Mouse (Mus musculus) c-Kit-negative CD71-positive TER-119-positive erythroid progenitor cells, embryonic 14.5 days (primary cell): ENCODE results near the gene Map4k3.
"Not testable (repeated sequence)": the region's sequence is repeated elsewhere in the genome, so short reads cannot be mapped to it uniquely, and the experiment has no call there.

ENCODE experiments used
- DNase-seq: peaks from one replicate; pipeline ENCODE4 v3.0.0-alpha.2; 2013; ENCODE audit warnings: low read depth, low spot score

Gene Map4k3

DNA sequence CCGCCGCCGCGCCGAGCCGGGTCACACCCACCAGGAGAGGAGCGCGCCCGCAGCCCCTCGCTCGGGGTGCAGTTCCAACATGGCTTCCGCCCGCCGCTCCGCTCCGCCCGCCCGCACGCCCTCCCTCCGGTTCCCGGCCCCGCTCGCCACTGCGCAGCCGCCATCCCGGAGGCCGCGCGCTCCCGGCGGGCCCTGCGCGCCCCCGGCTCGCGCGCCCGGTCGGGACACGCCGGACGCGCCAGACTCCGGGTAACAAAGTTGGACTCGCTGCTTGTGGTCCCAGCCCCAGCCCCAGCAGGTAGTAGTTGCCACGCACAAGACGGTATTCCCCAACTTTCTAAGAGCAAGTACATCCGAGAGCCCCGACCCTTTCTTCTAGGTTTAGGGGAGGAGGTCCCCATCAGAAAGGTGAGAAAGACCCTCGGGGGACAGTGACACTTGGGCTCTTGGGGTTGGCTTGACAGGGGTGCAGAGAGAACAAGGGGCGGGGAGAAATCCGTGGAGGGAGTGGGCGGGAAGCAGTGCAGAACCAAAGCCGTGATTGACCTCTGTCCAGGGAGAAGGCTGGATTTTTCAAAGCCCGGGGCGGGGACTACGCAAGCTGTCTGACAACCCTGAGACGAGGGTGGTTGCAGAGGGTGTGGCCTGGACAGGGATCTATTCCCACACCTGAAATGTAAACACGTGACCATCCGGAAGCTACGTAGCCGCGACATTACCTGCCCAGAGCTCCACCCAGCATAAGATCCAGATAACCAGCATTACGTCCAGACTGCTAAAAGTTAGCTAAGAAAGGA lies at the start of gene Map4k3:
Gene Map4k3, minus strand, starts transcription at position 424 of the 797 bp plus-strand sequence.
- no peak for DNase-seq

DNA sequence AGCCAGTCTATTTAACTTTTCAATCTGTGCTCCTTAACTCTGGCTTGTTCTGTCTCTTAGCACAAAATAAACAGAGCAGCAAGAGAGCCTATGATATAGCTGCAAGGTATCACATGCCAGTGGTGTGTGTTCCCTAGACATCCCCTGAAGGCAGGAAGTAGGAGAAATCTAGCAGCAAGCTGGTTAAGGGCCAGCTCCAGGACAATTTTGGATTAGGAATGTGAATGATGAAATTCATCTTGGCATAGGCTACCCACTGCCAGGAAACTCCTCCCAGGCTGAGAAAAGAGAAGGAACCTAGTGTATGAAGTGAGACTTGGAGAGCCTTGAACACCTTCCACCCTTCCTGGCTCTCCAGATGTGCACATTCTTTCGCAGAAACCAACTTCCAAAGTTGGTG lies 49.3 kb upstream of the Map4k3 start:
- DNase-seq: no peak

DNA sequence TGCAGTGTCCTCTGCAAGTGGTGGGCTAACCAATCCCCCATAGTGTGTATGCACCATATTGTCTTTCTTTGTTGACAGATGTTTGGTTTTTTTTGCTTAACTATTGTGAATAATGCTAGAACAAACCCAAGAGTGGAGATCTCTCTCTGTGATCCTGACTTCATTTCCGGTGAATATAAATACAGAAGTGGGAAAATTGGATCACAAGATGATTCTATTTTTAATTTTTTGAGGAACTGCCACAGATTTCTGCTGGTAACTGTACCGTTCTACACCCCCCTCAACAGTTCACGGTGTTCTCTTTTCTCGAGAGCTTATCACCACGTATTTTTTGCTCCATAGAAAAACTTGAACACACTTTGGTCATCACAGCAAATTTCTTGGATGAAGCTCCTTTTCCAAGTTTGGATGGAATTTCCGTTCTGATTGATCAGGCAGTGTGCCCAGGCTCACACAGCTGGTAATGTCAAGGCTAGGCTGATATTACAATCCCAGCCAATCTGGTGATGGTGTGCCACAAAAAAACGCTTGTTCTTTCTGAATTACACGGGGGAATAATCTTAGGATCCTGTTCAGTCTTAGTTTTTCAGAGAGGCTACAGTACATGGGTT lies 47.0 kb upstream of the Map4k3 start:
- no peak for DNase-seq

DNA sequence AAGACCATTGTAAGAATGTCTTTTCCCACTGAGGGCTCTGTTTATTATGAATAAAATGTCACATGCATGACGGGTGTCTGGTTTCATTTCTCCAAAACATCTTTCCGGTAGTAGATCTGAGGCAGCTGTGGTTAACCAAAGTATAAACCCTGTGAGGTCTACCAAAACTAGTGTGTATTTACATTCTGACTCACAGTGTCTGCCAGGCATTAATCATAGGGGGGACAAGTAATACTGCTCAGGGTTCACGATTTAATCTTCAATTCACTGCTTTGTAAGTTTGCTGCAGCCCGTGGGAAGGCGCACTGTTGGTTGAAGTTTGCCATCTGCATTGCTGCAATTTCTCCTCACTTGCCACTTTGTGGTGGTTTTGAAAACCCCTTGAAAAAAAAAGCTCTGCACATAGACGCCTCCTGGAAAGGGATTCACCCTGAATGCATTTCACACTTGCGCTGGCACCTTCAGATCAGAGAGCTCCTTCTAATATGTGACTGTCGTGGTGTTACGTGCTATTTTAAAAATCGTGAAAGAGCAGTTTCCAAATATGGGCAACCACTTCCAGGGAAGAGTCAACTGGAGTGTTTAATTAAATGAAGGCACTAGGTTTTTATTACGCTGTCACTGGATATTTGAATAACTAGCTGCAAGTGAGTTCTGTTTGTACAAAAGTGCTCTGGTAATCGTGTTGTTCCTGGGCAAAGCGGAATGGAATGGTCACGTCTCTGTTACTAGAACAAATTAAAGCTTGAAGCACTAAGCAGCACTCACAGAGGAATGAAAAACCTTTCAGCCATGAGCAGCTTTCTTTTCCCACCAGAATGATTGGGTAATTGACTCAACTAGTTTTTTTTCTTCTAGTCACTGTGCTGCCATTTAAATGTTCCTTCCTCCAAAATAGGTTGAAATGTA lies 44.5 kb upstream of the Map4k3 start:
- no peak for DNase-seq

DNA sequence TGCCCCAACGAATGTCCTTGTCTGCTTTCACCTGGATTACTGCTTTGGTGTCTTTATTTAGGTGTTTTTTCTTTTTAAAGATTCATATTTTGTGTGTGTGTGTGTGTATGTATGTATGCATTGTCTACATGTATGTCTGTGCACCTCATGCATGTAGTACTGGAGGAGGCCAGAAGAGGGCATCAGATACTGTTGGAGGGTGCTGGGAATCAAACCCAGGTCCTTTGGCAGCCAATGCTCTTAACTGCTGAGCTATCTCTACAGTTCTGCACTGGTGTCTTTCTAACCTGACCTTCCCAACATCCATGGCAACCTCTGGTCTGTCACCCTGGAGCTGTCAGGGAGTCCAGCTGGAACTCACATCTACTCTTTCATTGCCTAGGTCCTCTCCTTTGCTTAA lies 41.8 kb upstream of the Map4k3 start:
- DNase-seq: no peak

DNA sequence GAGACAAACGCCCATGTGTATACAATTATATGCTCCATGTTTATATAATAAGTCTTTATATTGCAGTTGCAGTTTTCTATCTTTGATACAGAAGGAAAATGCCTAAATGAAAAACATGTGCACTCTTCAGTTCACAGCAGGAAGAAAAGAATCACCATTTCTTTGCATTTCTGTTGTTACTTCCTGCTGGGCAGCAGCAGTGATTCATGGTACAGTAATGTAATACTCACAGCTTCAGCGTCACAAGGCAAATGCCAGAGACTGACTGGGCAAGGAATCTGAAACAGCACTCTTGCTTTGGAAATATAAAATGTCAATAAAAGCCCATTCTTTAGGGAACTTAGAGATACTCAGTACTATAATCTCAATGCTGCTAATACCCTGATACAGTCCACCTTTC lies 36.9 kb upstream of the Map4k3 start:
- DNase-seq: no peak

DNA sequence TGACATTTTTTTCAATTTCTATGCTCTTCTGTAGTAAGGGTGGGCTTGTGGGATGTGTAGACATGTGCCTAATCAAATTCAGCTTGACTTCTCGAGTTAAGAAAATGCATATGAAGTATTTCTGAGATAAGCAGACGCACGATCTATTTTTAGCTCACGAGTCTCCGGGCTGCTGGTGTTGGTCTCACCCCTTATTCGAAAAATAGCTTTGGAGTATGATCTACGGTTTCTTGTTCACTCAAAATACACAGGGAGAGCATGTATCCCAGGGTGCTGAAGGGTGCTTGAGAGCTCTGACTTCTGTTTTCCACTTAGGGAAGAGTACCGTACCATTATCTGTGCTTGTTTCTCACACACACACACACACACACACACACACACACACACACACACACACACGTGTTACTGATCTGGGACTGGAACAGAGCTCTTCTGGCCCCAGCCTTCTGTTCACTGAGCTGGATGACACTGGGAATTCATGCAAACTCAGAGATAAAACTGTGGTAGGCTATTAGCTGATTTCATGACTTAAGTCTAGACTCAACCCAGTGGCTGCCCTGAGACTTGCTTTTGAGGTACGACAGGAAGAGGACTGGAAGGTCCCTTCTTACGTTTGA lies 34.9 kb upstream of the Map4k3 start:
- DNase-seq: no peak

DNA sequence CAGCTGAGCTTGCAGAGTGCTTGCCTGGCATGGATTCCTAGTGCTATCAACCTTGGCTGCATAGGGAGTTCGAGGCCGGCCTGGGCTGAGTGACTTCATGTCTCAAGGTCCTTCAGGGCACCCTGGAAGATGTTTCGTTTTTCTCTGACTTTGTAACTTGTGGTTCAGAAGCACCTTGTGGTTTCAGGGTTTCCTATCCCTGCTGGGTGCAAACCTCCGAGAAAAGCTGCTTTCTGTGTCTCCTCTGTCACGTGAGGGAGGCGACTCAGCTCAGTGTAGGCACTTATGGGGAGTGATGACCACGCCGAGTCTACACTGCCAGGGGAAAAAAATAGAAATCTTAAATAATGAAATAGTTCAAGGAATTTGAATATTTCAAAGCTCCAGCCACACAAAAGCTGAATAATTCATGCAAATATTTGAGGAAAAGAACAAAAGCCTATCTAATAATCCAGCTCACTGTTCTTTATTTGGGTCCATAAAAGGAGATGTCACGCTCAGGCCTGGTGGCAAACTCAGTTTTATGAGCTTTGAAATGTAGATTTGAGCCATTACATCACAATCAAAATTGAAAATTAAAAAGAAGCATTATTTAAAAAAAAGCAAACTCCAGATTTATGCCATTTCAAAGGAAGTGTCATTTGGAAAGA lies 34.2 kb upstream of the Map4k3 start:
- DNase-seq: no peak

DNA sequence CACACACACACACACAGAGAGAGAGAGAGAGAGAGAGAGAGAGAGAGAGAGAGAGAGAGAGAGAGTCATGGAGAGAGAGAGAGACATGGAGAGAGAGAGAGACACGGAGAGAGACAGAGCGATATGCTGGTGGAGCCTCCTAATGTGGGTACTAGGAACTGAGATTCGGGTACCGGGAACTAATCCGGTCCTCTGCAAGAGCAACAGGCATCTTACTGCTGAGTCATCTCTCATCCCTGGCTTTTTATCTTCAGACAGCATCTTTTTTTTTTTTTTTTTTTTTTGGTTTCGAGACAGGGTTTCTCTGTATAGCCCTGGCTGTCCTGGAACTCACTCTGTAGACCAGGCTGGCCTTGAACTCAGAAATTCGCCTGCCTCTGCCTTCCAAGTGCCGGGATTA lies 32.9 kb upstream of the Map4k3 start:
- DNase-seq: not testable (repeated sequence)

DNA sequence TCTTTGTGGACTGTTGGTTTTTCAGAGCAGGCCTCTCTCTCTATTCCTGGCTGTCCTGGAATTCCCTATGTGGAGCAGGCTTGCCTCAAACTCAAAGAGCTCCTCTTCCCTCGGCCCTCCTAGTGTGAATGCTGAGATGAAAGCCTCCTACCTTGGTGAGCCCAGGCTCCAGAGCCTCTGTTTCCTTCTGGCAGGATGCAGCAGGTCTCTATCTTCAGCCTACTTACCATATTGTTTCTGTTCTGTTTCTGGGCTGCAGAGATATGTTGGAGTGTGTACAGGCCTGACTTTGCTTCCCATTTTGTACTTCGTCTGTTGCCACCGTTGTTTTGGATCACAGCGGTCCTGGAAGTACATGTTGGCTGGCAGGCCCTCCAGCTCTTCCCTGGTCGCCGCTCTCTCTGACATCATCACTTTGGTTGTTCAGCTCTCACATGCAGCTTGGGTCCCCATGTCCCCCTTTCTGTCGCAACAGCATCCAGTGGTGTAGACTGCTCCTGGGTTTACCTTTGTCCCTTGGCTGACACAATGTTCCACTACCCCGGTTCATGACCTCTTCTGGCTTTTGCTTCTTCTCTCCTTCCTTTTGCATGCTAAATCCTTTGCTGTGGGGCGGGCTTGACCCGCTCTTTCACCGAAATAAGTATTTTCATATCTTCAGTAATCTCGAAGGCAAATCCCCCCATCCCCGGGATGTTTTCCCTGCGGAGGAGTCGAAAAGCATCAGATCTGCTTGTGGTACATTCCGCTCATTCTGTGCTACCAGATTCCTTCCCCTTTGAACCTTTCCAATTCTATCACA lies 32.3 kb upstream of the Map4k3 start:
- DNase-seq: no peak

DNA sequence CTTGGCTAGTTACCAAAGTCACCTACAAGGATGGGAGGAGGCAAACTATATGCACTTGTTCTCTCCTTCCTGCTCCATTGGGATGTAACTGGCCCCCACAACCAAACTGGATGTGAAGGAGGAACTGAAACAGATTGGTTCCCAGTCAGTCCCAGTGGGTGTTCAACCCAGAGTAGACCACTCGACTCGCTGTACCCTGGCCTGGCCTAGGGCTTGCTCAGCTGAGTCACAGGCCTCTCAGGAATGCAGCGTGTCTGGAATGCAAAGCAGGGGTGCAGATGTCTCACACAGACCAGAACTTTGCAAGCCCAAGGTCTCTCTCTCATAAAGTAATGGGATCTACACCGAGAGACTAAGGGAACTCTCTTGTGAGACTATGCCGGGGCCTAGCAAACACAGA lies 27.8 kb upstream of the Map4k3 start:
- no peak for DNase-seq

DNA sequence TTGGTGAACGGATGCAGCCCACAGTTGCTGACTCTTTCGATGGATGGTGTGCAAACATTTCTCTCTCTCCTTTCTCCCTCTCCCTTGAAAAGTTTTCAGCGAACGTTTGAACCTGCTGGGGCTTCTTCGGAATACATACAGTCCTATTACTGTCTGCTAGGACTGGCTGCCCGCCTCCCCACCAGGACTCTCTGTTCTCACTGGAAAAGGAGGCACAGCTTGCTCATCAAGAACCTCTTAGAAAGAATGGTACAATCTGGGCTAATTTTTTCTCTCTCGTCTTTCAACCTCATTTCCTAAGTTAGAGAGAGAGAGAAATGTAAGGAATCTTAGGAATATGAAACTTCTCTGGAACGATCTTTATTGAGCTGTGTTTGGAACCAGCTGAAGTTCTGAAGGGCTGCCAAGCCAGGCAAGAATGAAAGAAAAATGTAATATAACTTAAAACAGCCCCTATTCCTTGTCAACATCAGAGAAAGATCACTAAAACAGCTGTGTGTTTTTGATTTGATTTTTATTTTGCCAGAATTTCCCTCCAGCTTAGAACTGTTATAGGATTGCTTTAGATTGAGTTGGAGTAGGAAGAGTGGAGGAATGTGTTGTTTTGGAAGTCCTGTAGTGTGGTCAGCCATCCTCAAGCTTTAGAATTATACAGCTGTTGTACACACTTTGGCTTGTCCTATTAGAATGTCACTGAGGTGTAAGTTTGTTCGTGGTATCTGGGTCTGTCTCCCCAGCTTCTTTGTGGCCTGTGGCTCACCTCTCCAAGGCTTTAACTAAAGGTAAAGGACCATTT lies 27.0 kb upstream of the Map4k3 start:
- DNase-seq: no peak

DNA sequence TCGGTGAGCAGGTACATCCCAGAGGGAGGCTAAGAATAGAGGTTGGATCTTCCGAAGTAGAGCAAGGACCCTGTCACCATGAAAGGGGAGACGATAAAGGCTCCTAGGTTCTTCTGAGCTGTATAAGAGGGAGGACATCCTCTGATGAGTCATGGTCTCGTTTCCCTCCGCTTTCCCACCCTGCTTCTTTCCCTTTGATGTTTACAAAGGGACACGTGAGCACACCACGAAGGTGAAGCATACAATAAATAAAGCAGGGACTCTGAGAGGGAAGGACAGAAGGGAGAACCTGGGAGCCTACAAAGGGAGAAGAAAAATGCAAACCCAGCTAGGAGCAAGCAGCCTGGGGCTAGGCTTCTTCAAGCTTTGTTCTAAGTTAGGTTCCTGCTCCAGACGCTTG lies 26.3 kb upstream of the Map4k3 start:
- DNase-seq: no peak

DNA sequence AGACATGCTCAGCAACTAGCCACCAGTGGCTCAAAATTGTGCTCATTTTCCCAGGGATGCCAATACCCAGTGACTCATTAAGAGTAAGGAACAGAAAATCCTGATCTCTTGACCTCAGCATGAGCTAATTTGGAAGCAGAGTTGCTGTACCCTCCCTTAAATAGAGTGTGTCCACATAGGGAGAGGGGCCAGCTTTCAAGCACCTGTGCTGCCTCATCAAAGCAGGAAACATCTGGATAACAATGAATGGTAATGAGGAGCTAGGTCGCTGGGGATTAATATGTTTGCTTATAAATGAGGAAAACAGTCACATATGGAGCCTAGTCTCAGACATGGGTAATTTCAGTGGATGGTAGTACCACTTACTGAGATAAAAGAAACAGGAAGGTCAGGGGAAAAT lies 24.2 kb upstream of the Map4k3 start:
- no peak for DNase-seq

DNA sequence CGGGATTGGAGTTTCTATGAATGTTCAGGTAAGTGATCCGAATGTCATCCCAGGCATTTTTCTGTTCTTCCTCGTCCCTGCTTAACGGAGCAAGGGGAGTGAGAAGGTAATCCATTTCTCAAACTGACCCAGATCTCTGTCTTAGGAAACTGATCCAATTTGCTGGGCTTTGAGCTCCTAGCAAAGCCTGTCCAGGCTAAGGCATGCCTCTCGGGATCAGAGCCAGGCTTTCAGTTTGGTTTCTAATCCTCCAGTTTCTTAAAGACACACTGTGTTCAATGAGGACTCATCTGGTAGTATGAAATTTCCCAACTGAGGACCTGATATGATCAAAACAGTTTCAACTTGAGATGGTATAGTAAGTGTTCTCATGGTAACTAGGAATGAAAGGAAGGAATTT lies 11.1 kb upstream of the Map4k3 start:
- DNase-seq: no peak

DNA sequence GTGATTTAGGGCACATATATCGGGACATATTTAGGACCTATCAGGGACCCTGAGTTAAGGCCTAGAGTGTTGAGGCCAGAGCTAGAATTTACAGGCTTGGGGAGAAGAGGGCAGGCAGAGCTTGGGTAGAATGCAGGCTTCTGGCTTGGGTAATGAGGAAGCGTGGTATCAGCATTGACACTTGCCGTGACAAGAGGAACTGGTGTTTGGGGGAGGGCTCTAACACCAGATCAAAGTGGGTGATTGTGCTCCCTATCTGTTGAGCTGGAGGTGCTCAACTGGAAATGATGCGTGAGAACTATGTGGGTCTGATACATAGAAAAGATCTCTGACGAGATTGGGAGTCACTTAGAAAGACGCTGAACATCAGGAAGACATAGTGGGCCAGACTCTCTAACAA lies 6.4 kb upstream of the Map4k3 start:
- DNase-seq: no peak

DNA sequence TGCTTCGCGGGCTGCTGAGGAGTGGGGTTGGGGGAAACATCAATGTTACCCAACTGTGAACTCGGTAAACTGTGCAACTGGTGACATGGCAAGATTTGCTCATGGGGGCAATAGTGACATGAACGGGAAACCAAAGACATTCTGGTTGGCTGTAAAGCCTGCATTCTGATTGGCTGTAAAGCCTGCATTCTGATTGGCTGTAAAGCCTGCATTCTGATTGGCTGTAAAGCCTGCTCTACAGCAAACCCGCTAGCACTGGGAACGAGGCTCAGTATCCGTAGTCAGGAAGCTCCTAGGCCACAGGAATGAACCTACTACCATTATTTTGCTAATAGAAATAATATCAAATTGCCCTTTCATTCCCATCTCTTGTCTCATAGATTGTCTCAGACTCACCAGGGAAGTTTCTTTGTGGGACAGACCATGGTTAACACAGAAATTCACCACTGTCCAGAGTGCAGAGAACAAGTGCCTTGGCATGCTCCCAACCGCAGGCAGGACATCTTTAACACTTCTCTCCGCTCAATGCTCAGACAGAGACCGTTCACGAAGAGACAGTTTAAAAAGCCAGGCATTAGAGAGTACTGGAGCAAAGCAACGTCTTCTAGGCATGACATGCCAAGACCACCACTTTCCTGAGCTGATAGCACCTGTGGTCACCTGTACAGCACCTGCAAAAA lies 5.0 kb upstream of the Map4k3 start:
- no peak for DNase-seq

DNA sequence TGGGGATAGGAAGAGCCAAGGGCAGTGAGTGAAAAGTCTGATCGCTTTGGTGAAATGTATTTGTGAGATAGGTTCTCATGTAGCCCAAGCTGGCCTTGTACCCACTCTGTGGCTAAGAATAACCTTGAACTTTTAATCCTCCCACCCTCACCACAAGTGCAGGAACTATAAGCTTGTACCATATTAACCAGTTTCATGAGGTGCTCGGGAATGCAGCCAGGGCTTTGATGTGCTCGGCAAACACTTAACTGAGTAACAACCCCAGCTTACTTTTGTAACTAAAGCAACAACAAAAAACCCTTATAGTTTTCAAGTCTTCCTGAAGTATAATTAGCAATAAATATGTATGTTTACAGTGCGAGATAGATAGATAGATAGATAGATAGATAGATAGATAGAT lies 4.0 kb upstream of the Map4k3 start:
- DNase-seq: no peak

DNA sequence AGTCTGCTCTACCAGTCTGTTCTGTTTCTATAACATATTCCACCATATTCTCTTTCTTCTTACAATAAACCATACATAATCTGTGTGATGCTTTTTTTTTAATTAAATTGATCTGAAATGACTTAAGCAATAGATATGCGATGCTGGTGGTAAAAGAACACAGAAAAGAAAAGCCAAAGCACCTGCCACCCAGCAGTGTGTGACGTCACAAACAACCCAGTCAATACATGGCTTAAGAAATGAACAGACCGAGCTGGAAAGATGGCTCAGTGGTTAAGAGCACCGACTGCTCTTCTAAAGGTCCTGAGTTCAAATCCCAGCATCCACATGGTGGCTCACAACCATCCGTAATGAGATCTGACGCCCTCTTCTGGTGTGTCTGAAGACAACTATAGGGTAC lies 2.0 kb upstream of the Map4k3 start:
- not testable (repeated sequence) for DNase-seq
